Mouse (Mus musculus): ENCODE measurements around the gene Ptk7.

The Ptk7 gene

GRCm38 (mm10) chr17:46520385-46520979 lies 108.8 kb downstream of the Ptk7 start:
- H3K27me3 ChIP-seq (ENCODE audit: control insufficient read depth, insufficient read depth, low read length, poor library complexity, severe bottlenecking), result no peaks in the 10 kb centered on the region
- no peak for DNase-seq (ENCODE audit: low read depth, low spot score)

GRCm38 (mm10) chr17:46519971-46520370 lies 109.3 kb downstream of the Ptk7 start:
- Histone ChIP-seq H3K36me3 (ENCODE audit: control insufficient read depth, insufficient read depth, low read length, poor library complexity, severe bottlenecking) (no peaks in the 10 kb centered on the region), H3K27me3 (ENCODE audit: control insufficient read depth, insufficient read depth, low read length, poor library complexity, severe bottlenecking) (no peaks in the 10 kb centered on the region)
- DNase-seq (ENCODE audit: low read depth, low spot score), result no peak

More at GRCm38 (mm10) chr17:46520385-46520979, 108.8 kb downstream of the Ptk7 start:
- no peaks in the 10 kb centered on the region for H3K36me3 ChIP-seq (ENCODE audit: control insufficient read depth, insufficient read depth, low read length, poor library complexity, severe bottlenecking)

All from splenic B cell, adult 2 months (primary cell).